Mouse (Mus musculus): ENCODE measurements around the gene Anxa11. TPM values are rescaled to one million over a fixed set of nuclear protein-coding genes. Genes with fewer than 3 reads are reported as not detected.

The Anxa11 gene
- 100 to 1,000 TPM; 104 to 106 TPM for total RNA-seq (2023)

DNA sequence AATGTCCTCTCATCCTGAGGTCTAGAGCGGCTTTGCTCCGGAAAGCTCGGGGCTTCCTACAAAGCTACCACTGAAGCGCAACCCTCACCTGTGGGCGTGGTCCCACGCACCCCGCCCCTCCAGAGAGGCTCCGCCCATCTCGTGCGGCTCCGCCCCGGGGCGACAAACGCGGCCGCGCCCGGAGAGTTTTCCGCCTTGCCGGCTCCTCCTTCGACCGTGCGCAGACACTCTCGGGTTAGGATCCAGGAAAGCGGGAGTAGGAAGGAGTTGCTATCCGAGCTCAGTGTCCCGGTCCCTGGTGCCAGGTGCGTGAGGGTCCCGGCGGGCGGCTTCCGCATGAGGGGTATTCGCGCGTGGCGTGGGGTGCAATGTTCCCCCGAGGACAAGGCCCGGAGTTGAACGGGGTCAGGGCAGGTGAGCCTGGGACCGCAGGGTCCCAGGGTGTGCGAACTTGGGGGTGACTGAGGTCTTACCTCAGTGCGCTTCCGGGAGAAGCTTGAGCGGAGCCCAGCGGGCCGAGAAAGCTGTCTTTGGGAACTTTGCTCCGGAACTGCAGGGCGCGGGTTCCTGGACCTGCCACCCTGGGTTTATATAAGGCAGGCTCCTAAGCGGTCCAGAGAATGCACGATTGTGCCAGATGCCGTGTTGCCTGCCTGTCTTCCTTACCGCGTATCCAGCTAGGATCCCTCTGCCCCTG, at the start of gene Anxa11:
Anxa11 (plus strand) TSS at position 166 of the 697 bp plus-strand sequence.

DNA sequence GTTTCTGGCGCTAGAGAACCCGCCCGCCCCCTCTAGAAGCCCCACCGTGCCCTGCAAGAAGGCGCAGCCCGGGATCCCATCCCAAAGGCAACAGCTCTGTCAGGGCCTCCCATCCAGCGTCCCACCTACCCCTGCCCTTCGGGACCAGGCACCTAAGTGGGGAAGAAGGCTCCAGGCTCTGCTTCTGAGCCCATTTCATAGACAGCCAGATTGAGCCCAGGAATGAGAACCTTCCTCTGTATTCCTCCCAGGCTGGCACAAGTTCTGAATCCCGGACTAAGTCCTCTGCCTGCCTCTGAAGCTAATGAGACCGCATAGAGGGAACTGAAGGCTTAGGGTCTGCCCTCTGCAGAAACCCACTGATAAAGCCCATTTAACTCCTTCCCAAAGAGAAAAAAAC, 61.0 kb downstream of the Anxa11 start, which contains the start of gene Plac9a:
Plac9a (minus strand) TSS at position 101 of the 400 bp plus-strand sequence.

DNA sequence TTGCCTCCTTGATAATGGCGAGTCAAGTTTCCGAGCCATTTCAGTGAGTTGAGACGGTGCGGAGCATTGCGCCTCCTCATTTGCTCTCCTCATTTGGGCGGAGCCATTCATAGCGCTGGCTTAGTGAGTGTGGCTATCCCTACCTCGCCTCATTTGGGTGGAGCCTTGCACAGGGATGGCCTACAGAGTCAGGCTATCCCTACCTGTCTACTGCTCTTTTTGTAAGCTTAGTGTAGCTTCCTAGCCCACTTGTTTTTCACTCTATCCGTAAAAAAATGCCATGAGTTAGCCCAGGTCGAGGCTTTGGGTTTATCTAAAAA, 85.6 kb downstream of the Anxa11 start, which contains the start of gene Tmem254a:
Tmem254a (minus strand) TSS at position 111 of the 320 bp plus-strand sequence.

Other genes with a start within 250 kb of the Anxa11 start
- 10 to 100 TPM; 16.0 to 16.4 TPM for gene Ppif, start 148.0 kb upstream of the Anxa11 start, total RNA-seq (2023)
- gene Zcchc24, start 73.1 kb upstream of the Anxa11 start, total RNA-seq (2023), result 10 to 100 TPM; 36.3 to 37.7 TPM
- not detected for gene Plac9a, start 60.9 kb downstream of the Anxa11 start, total RNA-seq (2023)
- gene Tmem254a, start 85.5 kb downstream of the Anxa11 start, total RNA-seq (2023), result 1 to 10 TPM in 1 of 2 experiments, under 1 TPM in 1; 0.55 to 1.2 TPM
- not detected for gene Cphx1, start 96.1 kb downstream of the Anxa11 start, total RNA-seq (2023)
- not detected for gene Duxbl1, start 136.4 kb downstream of the Anxa11 start, total RNA-seq (2023)
- gene Gm9780, start 200.6 kb downstream of the Anxa11 start, total RNA-seq (2023), result under 1 TPM in 1 of 2 experiments, not detected in 1; 0.47 TPM
- 10 to 100 TPM in 1 of 2 experiments, 1 to 10 TPM in 1; 1.5 to 11.5 TPM for gene Tmem254c, start 225.2 kb downstream of the Anxa11 start, total RNA-seq (2023)
- not detected for gene Cphx2, start 239.4 kb downstream of the Anxa11 start, total RNA-seq (2023)
- gene Cphx3, start 240.1 kb downstream of the Anxa11 start, total RNA-seq (2023), result not detected

Data from monocyte, adult 59 days (primary cell).